Mouse (Mus musculus) bone marrow macrophage, adult 2 months (primary cell): Measurements from ENCODE around the gene Ak5. TPM values are rescaled to one million over a fixed set of nuclear protein-coding genes. Genes with fewer than 3 reads are reported as not detected.

Experiments used
- H3K27ac ChIP-seq: 2 replicates; pipeline ENCODE4 v1.5.1; 2012; ENCODE audit warnings: low read depth, low read length; ENCODE audit not compliant: insufficient read depth
- H3K4me1 ChIP-seq: 2 replicates; pipeline ENCODE4 v1.6.1; 2012; ENCODE audit warnings: low read length; ENCODE audit not compliant: control insufficient read depth, insufficient read depth
- H3K4me3 ChIP-seq: 2 replicates; pipeline ENCODE4 v1.5.1; 2012; ENCODE audit warnings: mild to moderate bottlenecking, low read length, moderate library complexity; ENCODE audit not compliant: insufficient read depth
- CTCF ChIP-seq: IDR thresholded peaks from 2 replicates; pipeline ENCODE4 v1.5.1; 2012; ENCODE audit warnings: low read depth, mild to moderate bottlenecking, low read length, moderate library complexity
- POLR2A ChIP-seq: IDR thresholded peaks from 2 replicates; pipeline ENCODE4 v1.6.1; 2012; ENCODE audit warnings: mild to moderate bottlenecking, low read depth, low read length, borderline replicate concordance
- polyA plus RNA-seq: library from polyadenylated mRNA; stranded (reverse); fragments of >200 nt; gene quantifications from 2 replicates; pipeline ENCODE4 v1.2.4, GENCODE M21; 2012; ENCODE audit not compliant: missing spikeins, insufficient read depth, insufficient read length

Gene Ak5
- polyA plus RNA-seq, 1 experiment = not detected

DNA sequence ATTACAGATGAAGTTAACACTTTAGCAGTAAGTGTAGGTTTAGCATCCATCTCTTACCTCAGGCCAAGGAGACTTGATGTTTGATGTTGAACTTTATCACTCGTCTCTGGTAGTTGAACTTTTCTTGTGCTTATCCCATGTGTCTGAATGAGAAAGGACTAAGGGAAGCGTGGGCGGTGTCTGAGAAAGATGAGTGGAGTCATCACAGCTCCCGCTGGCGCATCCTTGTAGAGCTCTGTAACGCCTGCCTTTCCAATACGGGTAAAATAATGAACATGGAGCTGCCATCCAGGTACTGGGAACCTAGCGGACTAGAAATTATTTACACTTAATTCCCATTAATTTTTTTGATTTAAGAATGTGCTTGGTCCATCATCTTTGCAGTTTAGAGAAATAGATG, 239.2 kb downstream of the Ak5 start:
- no peak overlapping the region for H3K4me3 ChIP-seq
- H3K27ac ChIP-seq = no peak overlapping the region
- no peak for TF ChIP-seq CTCF
- no peak for TF ChIP-seq POLR2A
- peaks cover 10% of the 10 kb centered on the region for H3K4me1 ChIP-seq

Other genes starting within 250 kb of the Ak5 start
- gene Pigk, start 45.7 kb upstream of the Ak5 start, polyA plus RNA-seq = 35.6 and 38.6 TPM in 2 replicates